Mouse (Mus musculus) lung, postnatal 0 days (tissue): ENCODE measurements around the gene Car11. TPM values are rescaled to one million over a fixed set of nuclear protein-coding genes. Genes with fewer than 3 reads are reported as not detected.
A peak's percentile ranks its signal among the peaks of the same experiment; 100 is the strongest.

ENCODE experiments used
- ATAC-seq: fragments of 200-750 bp; cut with Nextera tagmentation; 2 replicates; pipeline ENCODE4 v1.8.0; 2017; ENCODE audit warnings: moderate library complexity
- DNase-seq: peaks from one replicate; pipeline ENCODE4 v3.0.0-alpha.2; 2016; ENCODE audit warnings: low spot score
- H3K27ac ChIP-seq: fragments of 300-500 bp; sonication (generic); 2 replicates; pipeline ENCODE4 v1.5.1; 2014; ENCODE audit warnings: antibody characterized with exemption, mild to moderate bottlenecking, low read length, mixed read lengths
- H3K27me3 ChIP-seq: fragments of 300-500 bp; sonication (generic); replicated peaks from 2 replicates; pipeline ENCODE4 v1.6.1; 2014; ENCODE audit warnings: low read length, mixed read lengths; ENCODE audit not compliant: insufficient read depth
- H3K36me3 ChIP-seq: fragments of 300-500 bp; sonication (generic); 2 replicates; pipeline ENCODE4 v1.6.1; 2014; ENCODE audit warnings: low read length, mixed read lengths; ENCODE audit not compliant: insufficient read depth
- H3K4me1 ChIP-seq: fragments of 300-500 bp; sonication (generic); 2 replicates; pipeline ENCODE4 v1.6.1; 2014; ENCODE audit warnings: antibody characterized with exemption, low read depth, low read length, mixed read lengths; ENCODE audit not compliant: insufficient read depth
- H3K4me2 ChIP-seq: fragments of 300-500 bp; sonication (generic); replicated peaks from 2 replicates; pipeline ENCODE4 v1.6.1; 2014; ENCODE audit warnings: low read depth, mild to moderate bottlenecking, low read length, moderate library complexity, mixed read lengths
- H3K4me3 ChIP-seq: fragments of 300-500 bp; sonication (generic); 2 replicates; pipeline ENCODE4 v1.5.1; 2014; ENCODE audit warnings: low read depth, low read length
- H3K9ac ChIP-seq: fragments of 300-500 bp; sonication (generic); replicated peaks from 2 replicates; pipeline ENCODE4 v1.6.1; 2014; ENCODE audit warnings: low read depth, mild to moderate bottlenecking
- H3K9me3 ChIP-seq: fragments of 300-500 bp; sonication (generic); 2 replicates; pipeline ENCODE4 v1.6.1; 2016; ENCODE audit warnings: low read length, mixed read lengths
- CTCF ChIP-seq: IDR thresholded peaks from 2 replicates; pipeline ENCODE4 v1.5.1; 2016; ENCODE audit warnings: antibody characterized with exemption, mild to moderate bottlenecking
- EP300 ChIP-seq: IDR thresholded peaks from 2 replicates; pipeline ENCODE4 v1.6.1; 2016; ENCODE audit warnings: antibody characterized with exemption, mild to moderate bottlenecking, control low read depth
- WGBS: fragments of 180-500 bp; shearing (Covaris S2); extraction: QIAGEN DNeasy Blood & Tissue Kit; methylation state at CpG from one replicate; pipeline ENCODE4 v1.1.7; 2014; 5-methylcytosine and 5-hydroxymethylcytosine counted together
- polyA plus RNA-seq: library from polyadenylated mRNA; unstranded; fragments of >200 nt; fragmentation: Nextera tagmentation; extraction: Ambion mirVana; gene quantifications from 2 replicates; pipeline ENCODE4 v1.2.1, GENCODE M21; 2015

Gene Car11
- polyA plus RNA-seq, 1 experiment from 2014 or later = 1.5 TPM

- DNase-seq (peak; percentile 81), ATAC-seq (peak; percentile 6)
- Histone ChIP-seq H3K4me1 (peaks cover 27% of the 10 kb centered on the region), H3K36me3 (peaks cover 17% of the 10 kb centered on the region), H3K9me3 (no peaks in the 10 kb centered on the region), H3K27me3 (no peaks in the 10 kb centered on the region), H3K4me3 (no peak overlapping the region), H3K4me2 (no peak overlapping the region), H3K27ac (no peak overlapping the region), H3K9ac (no peak overlapping the region)
- TF ChIP-seq EP300 = no peak
- TF ChIP-seq CTCF = no peak
- WGBS = 88% methylated on average over 21 of the region's 21 CpGs
Measured at GRCm38 (mm10) chr7:45712022-45712757, 12.5 kb downstream of the Car11 start.

- no peak for DNase-seq
- Histone ChIP-seq H3K27ac (0 out of 2 replicates have a peak overlapping the region, but pooled peaks have one; percentile 11), H3K36me3 (peaks cover 17% of the 10 kb centered on the region), H3K4me2 (no peak overlapping the region), H3K9me3 (no peaks in the 10 kb centered on the region), H3K9ac (no peak overlapping the region), H3K4me1 (peaks cover 19% of the 10 kb centered on the region), H3K4me3 (no peak overlapping the region), H3K27me3 (no peaks in the 10 kb centered on the region)
- TF ChIP-seq EP300 = no peak
- WGBS = 90% methylated on average over 16 of the region's 16 CpGs
- no peak for ATAC-seq
Measured at GRCm38 (mm10) chr7:45713396-45713795, 13.8 kb downstream of the Car11 start.

GRCm38 (mm10) chr7:45713881-45714520 is 14.4 kb downstream of the Car11 start:
- Histone ChIP-seq H3K27me3 (no peaks in the 10 kb centered on the region), H3K4me1 (peaks cover 15% of the 10 kb centered on the region), H3K4me2 (peak overlapping the region; percentile 90), H3K27ac (peak overlapping the region; percentile 83; the same call in 1 of the 2 replicates), H3K9ac (0 out of 2 replicates have a peak overlapping the region, but pooled peaks have one; percentile 75), H3K4me3 (no peak overlapping the region), H3K9me3 (no peaks in the 10 kb centered on the region), H3K36me3 (peaks cover 17% of the 10 kb centered on the region)
- ATAC-seq (no peak), DNase-seq (no peak)
- WGBS = 80% methylated on average over 6 of the region's 6 CpGs
- no peak for TF ChIP-seq EP300
- no peak for TF ChIP-seq CTCF

- H3K4me3 ChIP-seq = peak overlapping the region; percentile 58
- no peaks in the 10 kb centered on the region for H3K27me3 ChIP-seq
- H3K4me1 ChIP-seq = peaks cover 18% of the 10 kb centered on the region
- H3K9ac ChIP-seq = peak overlapping the region; percentile 75
- WGBS = 8% methylated on average over 14 of the region's 14 CpGs
- peak overlapping the region; percentile 90 for H3K4me2 ChIP-seq
- DNase-seq (peak; percentile 86), ATAC-seq (peak; percentile 51)
- no peaks in the 10 kb centered on the region for H3K9me3 ChIP-seq
- H3K27ac ChIP-seq = peak overlapping the region; percentile 83
- peaks cover 18% of the 10 kb centered on the region for H3K36me3 ChIP-seq
- TF ChIP-seq CTCF = no peak
- TF ChIP-seq EP300 = peak; percentile 39; the same call in 1 of the 2 replicates
Measured at GRCm38 (mm10) chr7:45714630-45715089, 15.0 kb downstream of the Car11 start.

- DNase-seq (peak; percentile 99), ATAC-seq (peak; percentile 91)
- Histone ChIP-seq H3K9me3 (no peaks in the 10 kb centered on the region), H3K36me3 (peaks cover 21% of the 10 kb centered on the region), H3K27ac (peak within 1 kb of the TSS; percentile 83), H3K4me1 (peaks cover 18% of the 10 kb centered on the region), H3K4me2 (peak within 1 kb of the TSS; percentile 90), H3K4me3 (peak within 1 kb of the TSS; percentile 58), H3K9ac (peak within 1 kb of the TSS; percentile 75), H3K27me3 (no peaks in the 10 kb centered on the region)
- TF ChIP-seq EP300 = no peak
- no peak for TF ChIP-seq CTCF
- 6% methylated on average over 33 of the region's 34 CpGs for WGBS
Measured at GRCm38 (mm10) chr7:45715090-45715708, 15.6 kb downstream of the Car11 start, which contains the start of gene Rpl18. Rpl18 (plus strand) TSS chr7:45715457.
